Mouse (Mus musculus) fat pad, adult 2 months (tissue): ENCODE results near the gene Ces3b.
"Not testable (repeated sequence)": the region's sequence is repeated elsewhere in the genome, so short reads cannot be mapped to it uniquely, and the experiment has no call there.

Source experiments
- DNase-seq: peaks from one replicate; pipeline ENCODE4 v3.0.0-alpha.2; 2011; ENCODE audit warnings: low read depth, low spot score; ENCODE audit errors: extremely low read depth

The Ces3b gene

DNA sequence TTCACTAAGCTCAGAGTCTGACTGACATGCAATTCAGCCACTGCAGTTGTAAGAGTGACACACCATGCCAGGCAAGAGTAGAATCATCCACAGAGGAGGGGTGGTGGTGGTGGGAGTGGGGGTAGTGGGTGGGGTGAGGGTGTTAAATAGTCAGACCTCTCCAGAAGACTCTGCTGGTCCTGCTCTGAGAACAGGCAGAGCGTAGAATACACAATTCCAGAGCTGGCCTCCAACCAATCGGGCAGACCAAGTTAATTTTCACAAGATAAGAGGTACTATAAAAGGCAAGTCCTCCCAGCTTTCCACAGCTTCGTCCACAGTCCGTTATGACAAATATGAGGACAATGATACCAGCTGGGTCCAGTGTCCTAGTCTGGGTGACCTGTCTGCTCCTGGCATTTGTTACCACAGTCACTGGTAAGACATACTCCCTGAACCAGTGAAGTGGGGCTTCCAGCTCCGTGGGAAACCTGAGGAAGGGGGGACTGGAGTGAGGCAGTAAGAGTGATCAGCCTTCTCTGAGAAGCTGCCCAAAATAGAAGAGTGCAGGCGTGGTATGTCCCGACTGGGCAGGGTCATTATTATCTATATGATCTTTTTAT lies at the start of gene Ces3b:
Ces3b (plus strand) TSS at position 305 of the 602 bp plus-strand sequence.
- DNase-seq = no peak

- DNase-seq = no peak
Measured at GRCm38 (mm10) chr8:105043510-105043909, 40.0 kb upstream of the Ces3b start.

- DNase-seq = no peak
Measured at GRCm38 (mm10) chr8:105045824-105046401, 37.6 kb upstream of the Ces3b start.

DNA sequence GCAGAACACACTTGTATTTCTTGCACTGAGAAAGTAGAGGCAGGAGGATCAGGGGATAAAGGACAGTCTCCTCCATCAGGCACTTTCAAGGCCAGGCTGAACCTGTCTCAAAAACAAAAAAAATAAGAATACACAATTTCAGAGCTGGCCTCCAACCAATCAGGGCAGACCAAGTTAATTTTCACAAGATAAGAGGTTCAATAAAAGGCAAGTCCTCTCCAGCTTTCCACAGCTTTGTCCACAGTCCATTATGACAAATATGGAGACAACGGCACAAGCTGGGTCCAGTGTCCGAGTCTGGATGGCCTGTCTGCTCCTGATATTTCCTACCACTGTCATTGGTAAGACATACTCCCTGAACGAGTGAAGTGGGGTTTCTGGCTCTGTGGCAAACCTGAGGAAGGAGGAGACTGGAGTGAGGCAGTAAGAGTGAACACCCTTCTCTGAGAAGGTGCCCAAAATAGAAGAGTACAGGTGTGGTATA lies 35.1 kb upstream of the Ces3b start, which contains the start of gene Ces3a:
Ces3a (plus strand) TSS at position 231 of the 484 bp plus-strand sequence.
- no peak for DNase-seq

GRCm38 (mm10) chr8:105056211-105056610 lies 27.3 kb upstream of the Ces3b start:
- DNase-seq = no peak

GRCm38 (mm10) chr8:105060056-105060455 lies 23.5 kb upstream of the Ces3b start:
- no peak for DNase-seq

DNA sequence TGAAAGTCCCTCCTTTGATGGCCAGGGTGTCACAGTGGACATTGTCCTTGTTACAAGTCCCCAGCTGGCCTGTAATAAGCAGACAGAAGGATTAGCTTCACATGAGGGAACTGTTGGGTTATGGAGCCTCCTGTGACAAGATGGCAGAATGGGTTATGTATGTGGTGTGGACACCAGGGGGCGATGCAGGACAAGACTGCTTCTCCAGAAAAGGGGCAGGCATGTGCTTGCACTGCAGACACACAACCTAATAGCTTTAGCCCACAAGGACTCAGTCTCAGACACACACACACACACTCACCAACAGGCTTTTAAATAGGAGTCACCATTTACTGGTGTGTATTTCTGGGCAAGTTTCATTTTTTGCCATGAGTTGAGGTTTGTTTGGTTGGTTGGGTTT lies 16.8 kb upstream of the Ces3b start:
- DNase-seq = no peak

- DNase-seq = not testable (repeated sequence)
Measured at GRCm38 (mm10) chr8:105067905-105068304, 15.6 kb upstream of the Ces3b start.

GRCm38 (mm10) chr8:105068971-105069370 lies 14.6 kb upstream of the Ces3b start:
- no peak for DNase-seq

DNA sequence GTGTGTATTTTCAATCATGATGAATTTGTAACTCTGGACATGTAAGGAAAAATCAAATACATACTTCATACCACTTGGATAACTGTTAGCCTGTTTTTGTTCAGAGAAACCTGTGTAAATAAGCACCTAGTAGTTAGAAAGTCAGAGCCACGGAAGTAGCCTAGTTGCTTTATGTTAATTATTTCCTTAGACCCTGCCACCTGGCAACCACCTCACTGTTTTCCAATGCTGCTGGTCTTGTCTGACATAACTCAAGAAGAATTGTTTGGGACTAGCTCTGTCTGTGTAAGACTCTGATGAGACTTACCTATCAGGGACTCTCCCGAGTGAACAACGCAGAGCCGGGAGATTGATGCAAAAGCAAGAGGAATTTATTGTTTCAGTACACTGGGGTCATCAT lies 7.0 kb upstream of the Ces3b start:
- DNase-seq = no peak

GRCm38 (mm10) chr8:105077071-105077470 lies 6.5 kb upstream of the Ces3b start:
- no peak for DNase-seq

- no peak for DNase-seq
Measured at GRCm38 (mm10) chr8:105078591-105078990, 5.0 kb upstream of the Ces3b start.

DNA sequence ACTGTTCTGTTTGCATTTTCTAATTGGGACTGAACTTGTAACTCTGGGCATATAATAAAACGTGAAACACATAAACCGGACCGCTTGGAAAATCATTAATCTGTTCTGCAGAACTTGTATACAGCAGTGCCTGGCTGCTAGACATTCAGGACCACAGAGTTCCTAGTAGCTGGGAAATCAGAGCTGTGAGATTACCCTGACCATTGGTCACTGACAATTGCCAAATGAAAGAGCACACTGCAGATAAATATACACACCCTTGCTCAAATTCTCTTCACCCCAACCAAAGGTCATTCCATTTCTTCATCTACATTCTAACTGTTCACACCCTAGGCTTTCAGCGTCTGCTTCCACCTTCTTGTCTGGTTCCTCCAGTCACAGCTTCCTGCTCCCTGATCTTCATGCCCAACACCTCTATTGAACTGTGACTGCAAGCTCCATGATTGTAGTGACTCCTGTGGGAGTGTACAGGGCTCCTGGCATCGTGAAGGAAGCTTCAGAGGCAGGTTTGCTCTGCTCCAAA lies 2.7 kb upstream of the Ces3b start:
- DNase-seq = no peak

DNA sequence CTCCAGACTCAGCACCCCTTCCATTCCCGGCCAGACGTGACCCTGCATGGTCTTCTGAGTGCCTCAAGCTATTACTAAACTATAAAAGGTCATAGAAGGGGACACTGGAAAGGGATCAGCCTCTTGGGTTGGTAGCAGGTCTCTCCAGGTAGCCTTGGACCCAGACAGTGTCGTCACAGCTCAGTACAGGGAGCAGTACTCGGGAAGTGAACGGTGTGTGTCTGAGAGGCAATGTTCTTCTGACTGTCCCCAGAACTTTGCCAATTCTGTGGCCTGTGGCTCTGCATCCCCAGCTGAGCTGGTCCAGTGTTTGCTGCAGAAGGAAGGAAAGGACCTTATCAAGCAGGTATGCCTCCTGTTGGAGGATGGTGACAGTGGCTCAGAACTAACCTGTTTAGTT lies 4.6 kb downstream of the Ces3b start:
- DNase-seq = not testable (repeated sequence)

DNA sequence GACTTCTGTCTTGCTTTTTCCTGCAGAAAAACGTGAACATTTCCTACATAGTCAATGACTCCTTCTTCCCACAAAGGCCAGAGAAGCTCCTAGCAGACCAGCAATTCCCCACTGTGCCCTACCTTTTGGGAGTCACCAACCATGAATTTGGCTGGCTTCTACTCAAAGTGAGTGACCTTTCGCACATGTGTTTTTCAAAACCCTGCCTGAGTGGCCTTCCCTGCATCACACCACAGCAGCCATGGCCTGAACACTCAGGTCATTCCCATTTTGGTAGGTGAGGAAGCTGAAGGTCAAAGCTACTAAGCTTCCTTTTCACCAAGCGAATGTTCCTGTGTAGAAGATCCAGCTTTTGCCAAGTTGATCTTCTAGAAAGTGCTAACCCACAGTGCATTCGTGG lies 5.0 kb downstream of the Ces3b start:
- DNase-seq = no peak

- DNase-seq = no peak
Measured at GRCm38 (mm10) chr8:105093992-105094391, 10.4 kb downstream of the Ces3b start.

GRCm38 (mm10) chr8:105102101-105102785 lies 18.7 kb downstream of the Ces3b start:
- not testable (repeated sequence) for DNase-seq

DNA sequence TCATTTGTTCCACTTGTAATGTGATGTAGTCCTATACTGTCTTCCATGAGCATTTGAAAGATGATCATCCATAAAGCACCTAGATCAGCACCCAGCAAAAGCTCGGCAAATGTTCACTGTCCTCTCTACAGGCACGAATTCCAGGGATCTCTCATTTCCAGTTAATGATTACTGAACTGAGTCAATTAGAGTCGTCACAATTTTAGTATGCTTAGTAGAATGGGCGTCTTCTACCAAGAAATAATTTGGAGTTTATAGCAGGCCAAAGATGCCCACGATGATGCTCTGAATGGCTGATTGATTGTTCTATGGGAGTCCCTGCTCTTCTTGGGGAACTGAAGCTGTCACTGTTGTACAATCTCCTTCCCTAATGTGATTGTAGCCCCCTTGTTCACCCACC lies 20.1 kb downstream of the Ces3b start:
- not testable (repeated sequence) for DNase-seq

GRCm38 (mm10) chr8:105104220-105104619 lies 20.7 kb downstream of the Ces3b start:
- no peak for DNase-seq

- DNase-seq = no peak
Measured at GRCm38 (mm10) chr8:105129864-105130263, 46.3 kb downstream of the Ces3b start.

DNA sequence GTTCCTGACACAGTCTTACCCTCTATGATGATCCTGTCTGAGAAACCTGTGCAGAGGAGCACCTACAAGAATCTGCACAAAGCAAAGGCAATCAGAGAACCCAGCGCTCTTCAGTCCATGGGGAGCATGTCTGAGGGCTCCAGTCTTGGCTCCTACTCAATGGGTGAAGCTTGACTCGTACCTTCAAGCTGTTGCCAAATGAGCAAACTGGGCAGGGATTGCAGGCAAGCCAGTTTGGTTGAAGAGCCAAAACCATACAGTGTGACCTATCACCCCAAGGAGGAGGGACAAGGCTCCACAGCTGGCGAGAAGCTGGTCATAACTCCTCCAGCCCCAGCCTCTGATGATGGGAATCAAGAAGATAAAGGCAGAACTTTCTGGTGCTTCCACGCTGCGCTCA lies 48.0 kb downstream of the Ces3b start, which contains the start of gene Ces4a:
Ces4a (plus strand) TSS at position 292 of the 400 bp plus-strand sequence.
- no peak for DNase-seq

DNA sequence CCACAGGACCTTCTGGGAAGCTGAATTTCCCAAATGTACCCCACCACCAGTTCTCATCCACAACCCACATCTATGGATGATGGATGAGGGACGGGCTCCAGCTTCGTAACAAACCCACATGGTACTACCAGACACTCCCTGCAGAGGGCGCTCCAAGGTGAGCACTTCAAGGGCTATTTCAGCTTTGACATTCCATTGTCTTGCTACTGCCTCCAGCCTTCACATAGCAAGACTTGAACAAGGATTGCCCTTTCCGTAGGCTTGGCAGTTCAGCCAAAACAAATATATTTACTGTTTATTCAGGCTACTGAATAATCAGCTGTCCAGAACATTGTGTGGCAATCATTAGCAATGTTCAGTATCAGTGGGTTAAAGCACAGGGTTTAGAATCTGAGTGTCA lies 54.9 kb downstream of the Ces3b start:
- DNase-seq = no peak
